Mouse (Mus musculus) G1E (cell line): ENCODE data around the gene Zfp719. TPM values are rescaled to one million over a fixed set of nuclear protein-coding genes. Genes with fewer than 3 reads are reported as not detected.

ENCODE experiments used
- ATAC-seq: 2 replicates; pipeline ENCODE4 v1.8.0; 2016; ENCODE audit warnings: mild to moderate bottlenecking; ENCODE audit not compliant: insufficient number of reproducible peaks, poor library complexity, low FRiP score, severe bottlenecking; ENCODE audit errors: extremely low read depth
- DNase-seq: peaks from one replicate; pipeline ENCODE4 v3.0.0; 2012; ENCODE audit warnings: low spot score
- H3K27me3 ChIP-seq: 2 replicates; pipeline ENCODE4 v1.6.1; 2012; ENCODE audit warnings: mild to moderate bottlenecking, low read length, inconsistent platforms; ENCODE audit not compliant: insufficient read depth
- H3K36me3 ChIP-seq: replicated peaks from 2 replicates; pipeline ENCODE3; 2012; ENCODE audit warnings: mild to moderate bottlenecking, inconsistent platforms
- H3K4me1 ChIP-seq: 2 replicates; pipeline ENCODE4 v1.6.1; 2012; ENCODE audit warnings: low read depth, low read length, inconsistent platforms, mixed read lengths; ENCODE audit not compliant: insufficient read depth
- H3K4me3 ChIP-seq: 2 replicates; pipeline ENCODE4 v1.5.1; 2012; ENCODE audit warnings: low read depth, mild to moderate bottlenecking, inconsistent platforms, low read length, moderate library complexity, mixed read lengths
- H3K9me3 ChIP-seq: replicated peaks from 2 replicates; pipeline ENCODE4 v1.6.1; 2012; ENCODE audit warnings: inconsistent platforms
- CTCF ChIP-seq: IDR thresholded peaks from 2 replicates; pipeline ENCODE4 v1.5.1; 2012; ENCODE audit warnings: low read depth, low read length, inconsistent platforms, mixed read lengths
- GATA1 ChIP-seq: IDR thresholded peaks from 2 replicates; pipeline ENCODE4 v1.6.1; 2012; ENCODE audit warnings: borderline replicate concordance, low read length, inconsistent platforms, mixed read lengths
- GATA2 ChIP-seq: IDR thresholded peaks from 2 replicates; pipeline ENCODE4 v1.6.1; 2012; ENCODE audit warnings: low read depth, low read length, inconsistent platforms, borderline replicate concordance
- POLR2AphosphoS5 ChIP-seq: IDR thresholded peaks from 2 replicates; pipeline ENCODE4 v1.6.1; 2012; ENCODE audit warnings: low read depth, low read length, inconsistent platforms; ENCODE audit not compliant: insufficient replicate concordance
- TAL1 ChIP-seq: conservative IDR thresholded peaks from 2 replicates; pipeline ENCODE4 v1.6.1; 2012; ENCODE audit warnings: low read depth, low read length, inconsistent platforms, mixed read lengths
- polyA plus RNA-seq: library from polyadenylated mRNA; stranded (reverse); fragments of >175 nt; gene quantifications from 2 replicates; pipeline ENCODE4 v1.2.3, GENCODE M21; 2012
- total RNA-seq, 2 experiments: library from RNA; stranded (forward) in 1 of 2; stranded (reverse) in 1 of 2; fragments of 200-1000 nt in 1 of 2; fragments of >200 nt in 1 of 2; fragmentation: Nextera tagmentation in 1 of 2; gene quantifications; 2 replicates each; pipeline ENCODE4 v1.2.3; 2014 to 2017

The Zfp719 gene
- total and polyA plus RNA-seq, 3 experiments, result 0.12 to 7.8 (median 7.0) TPM

DNA sequence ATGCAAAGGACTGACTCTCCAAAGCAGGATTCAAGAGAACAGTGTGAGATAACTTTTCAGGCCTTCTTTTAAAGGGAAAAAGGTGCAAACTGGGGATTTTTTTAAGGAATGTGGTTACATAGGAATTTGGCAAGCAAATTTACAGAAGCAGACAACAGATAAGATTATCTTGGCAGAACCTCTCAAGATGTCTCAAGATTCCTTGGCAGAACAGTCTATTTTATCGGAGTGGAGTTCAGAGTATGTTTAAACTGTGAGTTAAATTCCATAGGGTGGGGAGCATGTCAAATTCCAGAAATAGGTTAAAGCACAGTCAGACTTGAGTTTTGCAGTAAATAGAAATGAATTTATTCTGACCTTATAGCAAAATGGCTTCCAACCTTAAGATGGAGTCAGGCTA lies 22.5 kb upstream of the Zfp719 start:
- DNase-seq, result no peak
- Histone ChIP-seq H3K27me3 (peaks cover 8% of the 10 kb centered on the region), H3K36me3 (no peaks in the 10 kb centered on the region), H3K4me3 (no peak overlapping the region), H3K4me1 (no peaks in the 10 kb centered on the region), H3K9me3 (no peaks in the 10 kb centered on the region)
- no peak for TF ChIP-seq GATA1
- TF ChIP-seq CTCF, result no peak
- TF ChIP-seq GATA2, result no peak
- TF ChIP-seq TAL1, result no peak
- TF ChIP-seq POLR2AphosphoS5, result no peak
- ATAC-seq, result no peak

DNA sequence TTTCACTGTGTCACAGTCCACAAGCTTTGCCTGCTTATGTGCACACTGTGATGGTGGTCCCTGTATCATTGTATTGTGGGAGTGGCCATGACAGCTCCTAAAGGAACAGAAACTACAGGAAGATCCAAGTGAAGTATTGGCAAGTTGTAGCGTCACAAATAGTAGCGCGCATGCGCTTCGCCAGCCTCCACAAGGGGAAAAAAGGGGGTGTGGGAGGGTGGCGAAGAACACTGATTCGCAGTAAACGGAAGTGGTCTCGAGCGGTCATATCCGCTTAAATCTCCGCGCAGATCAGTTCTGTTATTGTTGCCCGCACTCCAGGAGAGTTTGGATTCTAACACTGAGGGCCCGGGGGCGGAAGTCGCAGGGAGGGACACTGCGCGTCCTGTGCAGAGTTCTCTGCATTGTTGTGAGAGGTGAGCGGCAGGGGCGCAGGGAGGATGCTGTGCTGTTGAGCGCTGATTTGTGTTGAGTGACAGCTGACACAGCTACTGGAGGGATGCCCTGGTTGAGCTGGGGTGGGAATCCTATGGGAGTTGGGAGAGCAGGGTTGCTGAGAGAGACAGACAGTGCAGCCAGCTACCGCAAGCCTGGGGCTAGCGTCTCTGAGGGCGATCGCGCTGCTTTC lies 17.3 kb upstream of the Zfp719 start, which contains the start of gene Zfp658:
Zfp658 (plus strand) TSS at position 251 of the 628 bp plus-strand sequence.
- Histone ChIP-seq H3K9me3 (no peaks in the 10 kb centered on the region), H3K36me3 (peaks cover 5% of the 10 kb centered on the region), H3K27me3 (peaks cover 4% of the 10 kb centered on the region), H3K4me1 (peaks cover 12% of the 10 kb centered on the region), H3K4me3 (peak within 1 kb of the TSS; percentile 75)
- TF ChIP-seq GATA2 (no peak), POLR2AphosphoS5 (no peak), TAL1 (no peak), GATA1 (no peak), CTCF (no peak)
- DNase-seq (peak; percentile 17), ATAC-seq (peak; percentile 72)

DNA sequence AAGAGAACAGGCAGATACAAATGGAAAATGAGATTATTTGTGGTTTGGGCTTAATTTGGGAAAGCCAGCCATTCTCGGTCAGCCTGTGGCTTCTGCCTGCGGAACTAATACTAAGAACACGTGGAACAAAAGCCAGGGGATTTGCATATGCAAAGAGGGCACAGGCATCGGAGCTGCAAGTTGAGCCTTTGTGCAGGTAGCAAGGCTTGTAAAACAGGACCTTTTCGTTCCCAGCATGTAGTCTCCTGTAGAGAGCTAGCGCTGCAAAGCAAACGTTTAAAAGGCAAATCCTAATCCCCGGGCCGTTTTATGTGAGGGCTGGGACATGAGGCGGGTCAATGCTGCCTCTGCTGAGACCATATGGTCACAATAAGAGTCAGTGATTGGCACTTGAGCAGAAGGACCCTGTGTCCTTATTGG lies 16.7 kb upstream of the Zfp719 start:
- Histone ChIP-seq H3K27me3 (no peaks in the 10 kb centered on the region), H3K4me3 (peak overlapping the region; percentile 75), H3K9me3 (no peaks in the 10 kb centered on the region), H3K36me3 (peaks cover 10% of the 10 kb centered on the region), H3K4me1 (peaks cover 12% of the 10 kb centered on the region)
- DNase-seq (no peak), ATAC-seq (no peak)
- TF ChIP-seq CTCF (no peak), GATA1 (no peak), GATA2 (no peak), TAL1 (no peak), POLR2AphosphoS5 (no peak)

DNA sequence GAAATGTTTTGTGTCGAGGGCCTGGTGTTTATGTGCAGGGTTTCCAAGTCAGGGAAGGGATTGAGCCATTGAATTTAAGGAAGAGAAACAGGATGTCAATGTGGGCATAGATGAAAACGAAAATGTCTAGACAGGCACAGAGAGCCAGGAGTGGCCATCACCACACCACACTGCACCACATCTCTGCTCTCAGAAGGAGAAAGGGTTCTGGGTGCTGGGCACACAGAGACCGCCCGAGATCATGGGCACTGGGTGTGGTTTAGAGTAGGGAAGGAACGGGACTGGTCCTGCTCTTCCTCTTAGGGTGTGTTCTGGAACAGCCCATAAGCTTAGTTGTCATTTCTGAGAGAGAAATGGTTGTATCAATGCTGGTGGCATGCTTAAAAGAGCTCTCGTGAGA lies 16.1 kb upstream of the Zfp719 start:
- no peaks in the 10 kb centered on the region for H3K27me3 ChIP-seq
- DNase-seq (no peak), ATAC-seq (no peak)
- H3K9me3 ChIP-seq, result no peaks in the 10 kb centered on the region
- H3K36me3 ChIP-seq, result peaks cover 13% of the 10 kb centered on the region
- peaks cover 12% of the 10 kb centered on the region for H3K4me1 ChIP-seq
- no peak overlapping the region for H3K4me3 ChIP-seq
- TF ChIP-seq GATA1 (no peak), CTCF (no peak), POLR2AphosphoS5 (no peak), GATA2 (no peak), TAL1 (no peak)

DNA sequence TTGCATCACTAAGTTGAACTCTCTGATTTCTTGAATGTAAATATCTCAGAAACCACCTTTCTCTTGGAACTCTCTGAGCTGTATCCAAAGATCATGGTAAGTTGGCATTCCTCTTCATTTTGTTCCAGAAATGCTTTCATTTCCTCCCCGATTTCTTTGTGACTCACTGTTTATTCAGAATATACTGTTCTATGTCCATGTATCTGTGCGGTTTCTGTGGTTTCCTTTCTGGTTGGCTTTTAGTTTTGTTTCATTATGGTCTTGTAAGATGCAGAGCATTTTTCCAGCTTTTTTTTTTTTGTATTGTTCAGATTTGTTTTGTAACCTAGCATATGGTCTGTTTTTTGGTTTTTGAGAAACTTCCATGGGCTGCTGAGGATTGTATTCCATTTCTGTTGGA lies 8.2 kb upstream of the Zfp719 start:
- ATAC-seq (no peak), DNase-seq (no peak)
- Histone ChIP-seq H3K9me3 (no peaks in the 10 kb centered on the region), H3K36me3 (peaks cover 33% of the 10 kb centered on the region), H3K4me3 (no peak overlapping the region), H3K27me3 (no peaks in the 10 kb centered on the region), H3K4me1 (no peaks in the 10 kb centered on the region)
- TF ChIP-seq CTCF (no peak), GATA2 (no peak), POLR2AphosphoS5 (no peak), GATA1 (no peak), TAL1 (no peak)

DNA sequence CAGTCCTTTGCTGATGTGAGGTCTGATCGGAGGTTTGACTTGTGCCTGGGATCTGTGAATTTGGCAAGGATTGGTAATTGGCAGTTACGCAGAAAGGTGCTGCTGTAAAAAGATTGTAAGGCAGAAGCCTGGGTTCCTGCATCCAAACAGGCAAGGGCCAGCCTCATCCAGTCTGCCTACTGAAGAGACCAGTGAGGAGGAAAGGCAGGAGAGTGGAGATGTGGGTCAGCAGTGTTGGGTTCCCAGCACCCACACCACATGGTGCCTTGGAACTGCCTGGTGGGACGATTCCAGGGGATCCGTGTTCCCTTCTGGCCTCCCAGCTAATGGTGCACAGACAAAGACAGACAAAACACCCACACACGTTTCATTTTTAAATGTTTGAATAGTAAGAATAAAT lies 1.1 kb downstream of the Zfp719 start:
- peaks cover 10% of the 10 kb centered on the region for H3K4me1 ChIP-seq
- no peak for TF ChIP-seq GATA1
- TF ChIP-seq GATA2, result no peak
- no peak for TF ChIP-seq CTCF
- no peak for TF ChIP-seq POLR2AphosphoS5
- TF ChIP-seq TAL1, result no peak
- H3K27me3 ChIP-seq, result no peaks in the 10 kb centered on the region
- H3K4me3 ChIP-seq, result peak overlapping the region; percentile 57; the same call in 1 of the 2 replicates
- no peaks in the 10 kb centered on the region for H3K9me3 ChIP-seq
- DNase-seq (no peak), ATAC-seq (no peak)
- H3K36me3 ChIP-seq, result peaks cover 20% of the 10 kb centered on the region
